Mouse (Mus musculus): ENCODE measurements around the gene Gm20388.

DNA sequence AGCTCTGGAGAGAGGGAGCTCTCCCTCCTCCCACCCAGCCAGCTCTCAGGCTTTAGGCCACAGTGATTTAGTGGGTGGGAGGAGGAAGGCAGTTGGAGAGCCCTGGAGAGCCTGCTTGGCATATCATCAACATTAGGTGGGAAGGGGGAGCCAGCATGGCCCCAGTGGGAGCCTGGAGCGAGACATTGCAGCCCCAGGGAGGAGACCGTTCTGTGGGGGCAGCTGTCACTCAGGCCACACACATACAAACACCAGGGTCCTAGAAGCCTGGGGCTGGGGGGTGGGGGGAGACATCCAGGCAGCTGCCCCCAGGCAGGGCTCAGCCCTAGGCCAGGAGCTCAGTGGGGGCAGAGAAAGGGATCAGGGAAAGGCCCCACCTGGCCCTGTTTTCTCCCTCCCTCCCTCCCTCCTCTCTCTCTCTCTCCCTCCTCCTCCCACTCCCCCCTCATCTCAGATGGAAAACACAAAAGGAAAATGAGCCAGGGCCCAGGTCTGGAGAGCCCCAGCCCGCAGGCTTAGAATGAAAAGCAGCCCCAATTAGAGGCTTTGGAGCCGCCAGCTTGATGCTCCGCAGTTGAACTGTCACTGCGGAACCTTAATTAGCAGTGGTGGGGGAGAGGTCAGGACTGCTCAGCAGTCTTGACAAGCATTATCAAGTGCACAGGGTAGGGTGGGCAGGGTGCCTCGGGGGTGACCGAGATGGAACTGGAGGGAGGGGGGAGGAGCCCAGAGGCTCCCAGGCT is 514.7 kb downstream of the Gm20388 start:
- no peak for TF ChIP-seq CTCF (IDR thresholded peaks at IDR 0.05; ENCODE audit: borderline replicate concordance, insufficient read depth, low read depth, low read length)
- TF ChIP-seq POLR2A (IDR thresholded peaks at IDR 0.05; ENCODE audit: borderline replicate concordance, insufficient read depth, low read length) = no peak
